Mouse (Mus musculus) induced T-regulatory cell, adult 2 months (primary cell): ENCODE results near the gene Zbtb12.

ENCODE experiments used
- DNase-seq: peaks from one replicate; pipeline ENCODE4 v3.0.0-alpha.2; 2012; ENCODE audit warnings: low read depth

Gene Zbtb12

DNA sequence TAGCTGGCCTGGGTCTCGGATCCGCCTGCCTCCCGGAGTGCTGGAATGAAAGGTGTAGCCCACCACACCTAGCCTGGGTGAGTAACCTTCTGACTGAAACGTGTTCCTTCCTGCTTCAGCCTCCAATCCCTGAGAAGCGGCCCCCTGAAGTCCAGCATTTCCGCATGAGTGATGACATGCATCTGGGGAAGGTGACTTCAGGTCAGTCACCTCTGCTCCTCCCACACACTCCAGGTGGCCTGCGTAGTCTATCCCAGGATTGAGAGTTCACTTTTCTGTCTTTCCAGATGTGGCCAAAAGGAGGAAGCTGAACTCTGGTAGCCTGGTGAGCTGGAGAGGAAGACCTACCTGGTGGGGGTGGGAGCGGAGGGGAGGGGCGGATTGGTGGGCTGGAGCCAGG is 23.6 kb downstream of the Zbtb12 start:
- no peak for DNase-seq

GRCm38 (mm10) chr17:34910982-34911381 is 31.7 kb downstream of the Zbtb12 start:
- no peak for DNase-seq

DNA sequence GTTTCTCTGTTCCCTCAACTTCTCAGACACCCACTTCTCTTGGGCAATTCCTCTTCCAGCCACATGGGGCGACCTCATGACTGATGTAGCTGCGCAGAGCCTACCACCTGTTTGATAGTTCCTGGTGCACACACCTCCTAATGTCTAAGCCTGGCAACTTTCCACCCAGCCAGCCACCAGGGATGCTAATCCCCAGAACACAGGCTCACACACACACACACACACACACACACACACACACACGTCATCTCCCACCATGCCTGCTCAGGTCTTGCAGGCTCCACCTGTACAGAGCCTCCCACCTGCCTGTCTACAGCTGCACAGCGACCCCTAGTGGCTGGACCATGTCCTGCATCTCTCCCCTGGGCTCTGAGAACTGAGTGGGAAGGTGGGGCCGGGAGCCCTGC is 32.7 kb downstream of the Zbtb12 start:
- peak; percentile 94 for DNase-seq

GRCm38 (mm10) chr17:34913930-34914665 is 34.8 kb downstream of the Zbtb12 start, which contains the start of gene Slc44a4:
Gene Slc44a4, plus strand, starts transcription at chr17:34914466.
- DNase-seq, result no peak

DNA sequence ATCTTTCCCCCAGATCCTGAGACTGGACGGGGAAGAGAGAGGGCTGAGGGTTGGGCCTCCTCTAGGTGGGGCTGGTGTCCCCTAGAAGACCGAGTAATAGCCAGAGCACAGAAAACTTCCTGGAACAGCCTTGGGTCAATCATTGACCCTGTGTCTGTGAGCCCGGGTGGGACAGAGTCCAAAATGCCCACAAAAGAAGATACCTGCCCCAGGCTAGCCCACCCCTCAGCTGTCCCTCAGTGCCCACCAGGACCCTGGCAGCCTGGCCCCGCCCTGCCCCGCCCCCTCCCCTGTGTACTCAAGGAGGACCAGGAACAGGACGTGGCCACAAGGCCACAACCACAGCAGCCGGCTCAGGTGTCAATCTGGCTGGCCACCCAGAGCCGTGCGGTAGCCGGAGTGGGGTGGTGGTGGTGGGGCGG is 36.1 kb downstream of the Zbtb12 start:
- DNase-seq, result no peak

GRCm38 (mm10) chr17:34916316-34916715 is 37.0 kb downstream of the Zbtb12 start:
- no peak for DNase-seq

DNA sequence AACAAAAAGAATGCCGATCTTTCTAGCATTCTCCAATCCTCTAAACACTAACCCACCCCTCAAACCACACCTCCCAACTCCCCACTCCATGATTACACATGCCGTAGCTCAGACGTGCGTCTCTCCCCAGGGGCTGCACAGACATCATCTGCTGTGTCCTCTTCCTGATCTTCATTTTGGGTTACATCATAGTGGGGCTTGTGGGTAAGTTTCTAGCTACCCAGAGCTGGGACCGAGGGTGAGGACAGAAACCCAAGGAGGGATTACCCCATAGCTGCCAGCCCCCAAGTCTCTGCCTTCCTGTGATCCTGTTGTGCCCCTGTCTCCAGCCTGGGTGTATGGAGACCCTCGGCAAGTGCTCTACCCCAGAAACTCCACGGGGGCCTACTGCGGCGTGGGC is 37.9 kb downstream of the Zbtb12 start:
- no peak for DNase-seq

DNA sequence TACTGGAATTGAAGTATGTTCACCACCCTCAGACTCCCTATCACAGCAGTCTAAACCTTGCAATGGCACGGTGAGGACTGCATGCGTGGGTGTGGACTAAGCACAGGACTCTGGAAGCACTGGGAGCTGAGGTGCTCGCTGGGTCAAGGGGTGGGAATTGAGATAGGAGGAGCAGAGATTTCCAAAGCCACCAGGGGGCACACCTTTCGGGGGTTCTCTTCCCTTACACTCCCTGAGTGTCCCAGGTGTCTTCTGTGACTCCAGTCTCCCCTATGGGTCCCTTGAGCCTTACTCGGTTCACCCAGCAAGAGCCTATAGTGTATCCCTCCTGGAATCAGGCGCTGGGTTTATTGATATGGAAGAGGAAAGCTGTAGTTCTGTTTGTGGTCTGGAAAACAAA is 43.7 kb downstream of the Zbtb12 start:
- peak; percentile 33 for DNase-seq

DNA sequence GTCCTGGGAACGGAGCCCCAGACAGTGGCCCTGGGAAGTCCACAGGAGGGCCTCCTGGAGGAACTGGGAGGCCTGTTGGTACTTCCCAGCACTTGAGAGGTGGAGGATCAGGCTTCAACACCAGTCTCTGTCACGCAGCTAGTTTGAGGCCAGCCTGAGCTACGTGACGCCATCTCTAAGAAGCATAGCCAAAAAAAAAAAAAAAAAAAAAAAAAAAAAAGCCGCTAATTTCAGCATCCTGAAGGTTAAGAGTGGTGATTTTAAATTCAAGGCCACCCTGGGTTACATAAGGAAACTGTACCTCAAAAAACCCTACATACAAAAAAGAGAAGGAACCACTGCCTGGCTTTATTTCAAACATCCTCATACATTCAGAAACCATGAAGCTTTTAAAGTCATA is 45.0 kb downstream of the Zbtb12 start:
- no peak for DNase-seq

- no peak for DNase-seq
Measured at GRCm38 (mm10) chr17:34927306-34928019, 48.2 kb downstream of the Zbtb12 start.

GRCm38 (mm10) chr17:34928841-34929240 is 49.6 kb downstream of the Zbtb12 start:
- DNase-seq, result no peak

- peak; percentile 99 for DNase-seq
Measured at GRCm38 (mm10) chr17:34931061-34931734, 51.9 kb downstream of the Zbtb12 start, which contains the start of gene Neu1. Gene Neu1, plus strand, starts transcription at chr17:34931253.

DNA sequence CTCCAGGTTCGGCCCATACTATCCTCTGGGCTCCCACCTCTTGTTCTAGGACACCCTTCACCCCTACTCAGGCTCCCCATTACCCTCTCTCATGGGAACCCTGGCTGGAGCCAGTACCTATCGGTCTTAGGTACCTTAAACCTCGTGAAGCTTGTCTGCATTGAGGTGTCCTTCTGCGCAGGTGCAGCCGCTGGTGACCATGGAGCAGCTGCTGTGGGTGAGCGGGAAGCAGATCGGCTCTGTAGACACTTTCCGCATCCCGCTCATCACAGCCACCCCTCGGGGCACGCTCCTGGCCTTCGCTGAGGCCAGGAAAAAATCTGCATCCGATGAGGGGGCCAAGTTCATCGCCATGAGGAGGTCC is 52.4 kb downstream of the Zbtb12 start:
- DNase-seq, result peak; percentile 68

- DNase-seq, result peak; percentile 60
Measured at GRCm38 (mm10) chr17:34932287-34932686, 53.0 kb downstream of the Zbtb12 start.

DNA sequence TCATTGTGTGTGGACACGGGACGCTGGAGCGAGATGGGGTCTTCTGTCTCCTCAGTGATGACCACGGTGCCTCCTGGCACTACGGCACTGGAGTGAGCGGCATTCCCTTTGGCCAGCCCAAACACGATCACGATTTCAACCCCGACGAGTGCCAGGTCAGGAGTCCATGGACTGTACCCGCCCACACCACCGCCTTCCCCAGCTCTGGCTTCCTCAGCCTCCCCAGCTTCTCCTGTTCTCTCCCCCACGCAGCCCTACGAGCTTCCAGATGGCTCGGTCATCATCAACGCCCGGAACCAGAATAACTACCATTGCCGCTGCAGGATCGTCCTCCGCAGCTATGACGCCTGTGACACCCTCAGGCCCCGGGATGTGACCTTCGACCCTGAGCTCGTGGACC is 54.7 kb downstream of the Zbtb12 start:
- DNase-seq, result no peak

- no peak for DNase-seq
Measured at GRCm38 (mm10) chr17:34934830-34935229, 55.5 kb downstream of the Zbtb12 start.

DNA sequence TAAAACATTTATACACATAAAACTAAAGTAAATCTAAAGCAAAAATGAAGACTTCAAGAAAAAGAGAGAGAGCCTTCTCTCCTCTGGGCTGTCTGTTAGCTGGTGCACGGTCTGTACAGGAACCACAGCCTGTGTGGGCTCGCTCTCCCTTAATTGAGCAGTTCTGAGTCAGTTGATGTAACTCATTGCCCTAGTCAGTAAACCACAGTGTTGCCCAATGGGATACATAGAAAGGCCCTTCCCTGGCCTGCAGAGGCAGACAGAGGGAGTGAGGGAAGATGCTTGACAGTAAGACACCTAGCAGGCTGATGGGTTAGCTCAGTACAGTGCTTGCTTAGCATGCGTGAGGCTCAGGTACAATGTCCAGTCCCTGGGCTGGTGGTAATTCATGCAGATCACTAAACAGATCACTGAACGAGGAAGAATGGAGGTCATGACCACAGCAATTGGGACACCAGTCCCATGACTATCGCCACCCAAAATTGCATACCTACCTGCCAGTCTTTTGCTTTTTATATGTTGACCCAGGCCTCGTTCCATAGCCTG is 58.8 kb downstream of the Zbtb12 start:
- DNase-seq, result no peak

DNA sequence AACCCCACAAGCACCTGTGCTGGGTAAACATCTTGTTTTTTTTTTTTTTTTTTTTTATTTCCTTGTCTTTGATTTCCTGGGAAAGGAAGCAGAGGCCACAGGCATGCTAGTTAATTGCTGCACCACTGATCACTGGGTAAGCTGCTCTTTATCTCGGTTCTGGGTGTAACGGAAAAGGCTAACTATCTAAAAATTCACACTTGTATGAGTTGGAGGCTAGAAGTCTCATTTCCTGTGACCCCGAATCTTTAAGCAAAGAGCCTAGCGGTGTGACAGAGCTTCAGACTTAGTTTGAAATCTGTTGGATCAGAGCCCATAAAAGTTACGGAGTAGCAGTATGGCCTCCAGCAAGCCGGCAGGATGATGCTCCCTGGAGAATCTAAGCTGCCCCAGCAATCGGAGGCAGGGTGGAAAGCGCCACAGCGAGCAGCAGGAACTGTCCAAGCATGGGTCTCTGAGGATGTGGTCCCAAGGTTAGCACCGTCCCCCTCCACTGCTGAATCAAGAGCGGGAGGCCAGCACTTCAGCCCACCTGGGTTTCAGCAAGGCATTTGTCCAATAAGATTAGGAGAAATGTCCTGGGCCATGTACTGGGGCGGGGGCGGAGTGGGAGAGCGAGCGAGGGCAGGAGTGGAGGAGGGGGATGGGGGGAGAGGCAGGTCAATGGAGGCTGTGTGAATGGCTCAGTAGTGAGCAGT is 62.2 kb downstream of the Zbtb12 start:
- no peak for DNase-seq

GRCm38 (mm10) chr17:34943128-34943815 is 64.0 kb downstream of the Zbtb12 start:
- no peak for DNase-seq

DNA sequence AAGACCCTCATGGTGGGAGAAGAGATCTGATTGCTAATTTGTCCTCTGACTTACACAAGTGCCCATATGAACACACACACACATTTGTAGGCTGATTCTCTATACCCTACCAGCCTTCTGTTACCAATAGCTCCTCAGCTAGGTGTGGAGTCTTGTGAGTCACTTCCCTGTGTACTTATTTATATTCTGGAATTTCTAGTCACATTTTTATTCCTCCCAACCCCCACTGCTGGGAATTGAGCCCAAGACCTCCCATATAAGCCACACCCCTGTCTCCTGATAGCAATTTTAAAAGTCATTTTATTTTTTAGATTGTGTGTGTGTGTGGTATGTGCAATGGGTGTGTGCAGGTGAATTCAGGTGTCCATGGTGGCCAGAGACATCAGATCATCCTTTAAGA is 65.1 kb downstream of the Zbtb12 start:
- no peak for DNase-seq
